Mouse (Mus musculus) heart, adult 8-10 months (tissue): ENCODE data around the gene Ndufb3. TPM values are rescaled to one million over a fixed set of nuclear protein-coding genes. Genes with fewer than 3 reads are reported as not detected.
A peak's percentile ranks its signal among the peaks of the same experiment; 100 is the strongest.
"Not testable (repeated sequence)": the region's sequence is repeated elsewhere in the genome, so short reads cannot be mapped to it uniquely, and the experiment has no call there.

Experiments used
- DNase-seq: peaks from one replicate; pipeline ENCODE4 v3.0.0; 2022; ENCODE audit warnings: low spot score
- total RNA-seq, 4 experiments: library from RNA; stranded (reverse); gene quantifications; 2 replicates each; pipeline ENCODE4 v1.2.4; 2022

The Ndufb3 gene
- total RNA-seq, 4 experiments from 2014 or later: 264 to 362 (median 303) TPM

DNA sequence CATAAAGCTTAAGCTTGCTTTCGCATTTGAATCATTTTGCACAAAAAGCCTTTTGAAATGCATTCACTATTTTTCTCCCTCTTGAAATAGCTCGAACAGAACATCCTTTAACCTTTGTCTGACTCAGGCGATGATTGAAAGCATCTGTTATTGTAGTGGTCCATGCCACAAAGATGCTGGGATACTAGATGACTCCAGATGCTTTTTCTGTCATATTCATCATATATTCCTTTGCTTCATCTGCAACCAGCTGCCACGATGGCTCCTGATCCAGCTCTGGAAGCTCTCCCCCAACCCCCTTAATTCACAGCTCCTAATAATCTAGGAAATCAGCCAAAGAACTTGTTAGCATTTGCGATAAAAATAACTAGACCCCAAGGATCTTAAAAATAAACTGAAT lies 30.9 kb downstream of the Ndufb3 start:
- DNase-seq: no peak

DNA sequence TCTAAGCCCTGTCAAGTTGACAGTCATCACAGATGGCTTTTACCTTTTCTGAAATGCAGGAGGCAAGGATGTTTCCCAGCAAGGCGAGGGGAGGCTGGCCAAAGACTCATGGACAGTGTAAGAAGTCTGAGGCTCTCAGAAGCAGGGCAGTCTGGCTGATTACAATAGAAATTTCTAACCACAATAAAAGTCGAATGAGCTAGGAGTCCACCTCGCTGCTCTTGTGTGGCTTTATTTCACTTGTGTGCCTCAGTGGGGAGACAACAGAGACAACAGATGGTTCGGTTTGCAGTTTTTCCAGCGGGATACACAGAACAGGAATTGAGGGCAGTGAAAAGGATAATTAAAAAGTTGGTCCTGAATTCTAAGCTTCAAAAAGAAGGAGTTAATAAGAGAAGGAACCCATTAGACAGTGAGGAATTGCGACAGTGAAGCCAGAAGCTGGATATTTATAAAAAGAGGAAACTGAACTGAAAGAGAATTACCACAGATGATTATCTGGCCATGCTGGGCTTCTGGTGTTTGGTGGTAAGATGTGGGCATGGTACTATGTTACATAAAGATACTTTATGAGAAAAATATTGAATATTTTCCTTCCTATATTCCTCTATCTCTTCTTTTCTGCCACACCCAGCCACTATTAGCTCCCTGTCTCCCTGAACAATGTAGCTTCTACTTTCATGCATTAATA lies 31.9 kb downstream of the Ndufb3 start:
- no peak for DNase-seq

DNA sequence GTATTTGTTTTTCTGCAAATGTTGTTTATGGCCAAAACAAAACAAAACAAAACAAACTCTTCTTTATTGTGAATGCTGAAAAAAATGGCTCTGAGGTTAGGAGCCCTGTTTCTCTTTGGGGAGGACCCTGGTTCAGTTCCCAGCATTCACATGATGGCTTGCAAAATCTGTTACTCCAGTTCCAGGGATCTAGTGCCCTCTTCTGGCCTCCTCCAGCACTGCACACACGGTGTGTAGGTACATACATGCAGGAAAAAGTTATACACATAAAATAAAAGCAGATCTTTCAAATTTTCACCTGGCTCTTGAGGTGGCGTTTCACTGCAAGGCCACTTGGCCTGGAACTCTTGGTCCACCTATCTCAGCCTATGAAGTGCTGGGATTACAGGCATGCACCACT lies 32.6 kb downstream of the Ndufb3 start:
- no peak for DNase-seq

DNA sequence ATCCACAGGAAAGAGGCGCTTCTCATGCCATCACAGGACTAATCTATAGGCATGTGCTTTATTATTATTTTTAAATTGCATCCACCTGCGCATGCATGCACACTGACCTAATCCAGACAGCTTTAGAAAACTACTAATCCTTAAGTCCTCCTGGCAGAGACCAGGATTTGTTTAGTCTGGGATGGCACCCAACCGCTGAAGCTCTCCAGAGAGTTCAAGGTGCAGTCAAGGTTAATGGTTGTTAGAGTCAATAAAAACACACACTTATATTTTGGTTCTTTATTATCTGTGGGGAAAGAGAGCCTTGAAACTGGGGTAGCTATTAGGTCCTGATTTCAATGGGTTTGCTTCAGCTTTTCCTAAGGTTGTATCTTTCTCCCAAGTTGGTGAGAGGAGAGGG lies 35.1 kb downstream of the Ndufb3 start:
- no peak for DNase-seq

DNA sequence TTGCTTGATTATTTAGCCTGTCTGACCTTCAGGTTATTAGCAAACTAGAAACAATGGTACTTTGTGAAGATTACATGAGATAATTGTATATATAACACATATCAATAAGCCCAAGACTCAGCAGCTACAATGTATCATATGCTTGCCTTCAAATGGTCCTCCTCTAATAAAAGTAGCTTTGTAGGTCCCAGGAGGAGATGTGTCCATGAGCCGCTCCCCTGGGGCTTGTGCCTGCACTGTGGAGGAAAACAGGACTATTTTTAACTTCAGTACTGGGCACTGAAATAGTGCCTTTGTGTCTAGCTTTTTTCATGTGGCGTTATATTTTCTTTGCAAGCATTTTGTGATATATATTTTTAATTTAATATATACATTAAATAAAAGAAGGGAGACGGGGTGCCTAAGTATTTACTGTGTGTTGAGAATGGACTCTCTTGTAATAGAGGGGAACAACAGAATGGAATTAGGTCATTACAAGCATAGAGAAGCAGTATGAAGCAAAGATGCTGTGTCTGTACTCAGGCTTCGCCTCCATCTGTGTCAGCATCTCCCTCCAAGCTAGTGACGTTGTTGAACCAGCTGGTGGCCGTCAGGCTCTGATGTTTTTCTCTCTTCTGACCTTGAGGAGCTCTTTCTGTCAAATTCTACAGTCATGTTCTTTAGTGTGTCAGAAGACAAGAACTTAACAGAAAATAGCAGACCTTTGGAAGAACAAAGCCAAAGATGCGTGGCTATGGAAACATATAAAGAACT lies 36.0 kb downstream of the Ndufb3 start:
- DNase-seq: peak; percentile 25

DNA sequence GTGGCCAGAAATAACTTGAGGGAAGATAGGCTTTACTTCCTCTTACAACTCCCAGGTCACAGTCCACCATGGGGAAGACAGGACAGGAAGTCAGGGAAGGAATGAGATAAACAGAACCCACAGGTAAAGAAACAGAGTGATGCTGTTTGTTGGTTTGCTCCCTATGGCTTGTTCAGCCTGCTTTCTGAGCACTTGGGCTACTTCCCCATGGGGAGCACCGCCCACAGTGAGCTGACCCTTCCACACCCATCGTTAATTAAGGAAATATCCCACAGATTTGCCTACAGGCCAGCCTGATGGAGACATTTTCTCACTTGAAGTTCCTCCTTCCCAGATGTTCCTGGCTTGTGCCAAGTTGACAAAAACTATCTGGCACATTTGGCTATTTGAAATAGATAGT lies 42.7 kb downstream of the Ndufb3 start:
- DNase-seq: not testable (repeated sequence)

Other genes with a start within 250 kb of the Ndufb3 start
- 10 to 100 TPM; 60.2 to 64.3 (median 62.1) TPM for gene Bzw1, start 193.5 kb upstream of the Ndufb3 start, total RNA-seq
- 10 to 100 TPM; 35.5 to 62.3 (median 46.7) TPM for gene Clk1, start 162.3 kb upstream of the Ndufb3 start, total RNA-seq
- gene Nif3l1, start 141.2 kb upstream of the Ndufb3 start, total RNA-seq: 10 to 100 TPM in 3 of 4 experiments, 1 to 10 TPM in 1; 10.0 to 15.4 (median 14.4) TPM
- gene Ppil3, start 140.9 kb upstream of the Ndufb3 start, total RNA-seq: 10 to 100 TPM; 15.9 to 21.5 (median 18.7) TPM
- 10 to 100 TPM; 10.1 to 12.4 (median 11.2) TPM for gene Orc2, start 81.3 kb upstream of the Ndufb3 start, total RNA-seq
- 10 to 100 TPM; 10.2 to 21.2 (median 16.5) TPM for gene Fam126b, start 61 bp upstream of the Ndufb3 start, total RNA-seq
- not detected for gene Als2cr12, start 109.6 kb downstream of the Ndufb3 start, total RNA-seq
- 10 to 100 TPM; 43.5 to 60.4 (median 50.3) TPM for gene Cflar, start 125.1 kb downstream of the Ndufb3 start, total RNA-seq
- 1 to 10 TPM; 6.2 to 9.8 (median 7.3) TPM for gene Casp8, start 209.0 kb downstream of the Ndufb3 start, total RNA-seq